Mouse (Mus musculus) heart, adult 2 months (tissue): Measurements from ENCODE around the gene Gbgt1. TPM values are rescaled to one million over a fixed set of nuclear protein-coding genes. Genes with fewer than 3 reads are reported as not detected.
"Not testable (repeated sequence)": the region's sequence is repeated elsewhere in the genome, so short reads cannot be mapped to it uniquely, and the experiment has no call there.

Experiments used
- DNase-seq, 2 experiments: peaks; one replicate each; pipeline ENCODE4 v3.0.0; 2021
- H3K27ac ChIP-seq: fragments of 200-600 bp; 2 replicates; pipeline ENCODE4 v1.8.1; 2022
- H3K27me3 ChIP-seq: fragments of 200-500 bp; 2 replicates; pipeline ENCODE4 v1.6.1; 2012; ENCODE audit warnings: mild to moderate bottlenecking, low read length, inconsistent platforms, mixed read lengths; ENCODE audit not compliant: control insufficient read depth, insufficient read depth
- H3K36me3 ChIP-seq: fragments of 200-500 bp; 2 replicates; pipeline ENCODE4 v1.6.1; 2012; ENCODE audit warnings: low read length, inconsistent platforms; ENCODE audit not compliant: control insufficient read depth, insufficient read depth
- H3K4me1 ChIP-seq: fragments of 200-500 bp; 2 replicates; pipeline ENCODE4 v1.6.1; 2011; ENCODE audit warnings: low read length; ENCODE audit not compliant: control insufficient read depth, insufficient read depth
- H3K4me3 ChIP-seq: fragments of 200-600 bp; 2 replicates; pipeline ENCODE4 v1.8.1; 2022
- H3K79me2 ChIP-seq: fragments of 200-500 bp; replicated peaks from 2 replicates; pipeline ENCODE4 v1.6.1; 2012; ENCODE audit warnings: mild to moderate bottlenecking, inconsistent platforms, low read length, moderate library complexity, mixed read lengths; ENCODE audit not compliant: control insufficient read depth, insufficient read depth
- H3K9ac ChIP-seq: fragments of 200-500 bp; 2 replicates; pipeline ENCODE4 v1.6.1; 2012; ENCODE audit warnings: low read depth, mild to moderate bottlenecking, control low read depth, inconsistent platforms, low read length, mixed read lengths
- CTCF ChIP-seq: fragments of 200-600 bp; IDR thresholded peaks from 2 replicates; pipeline ENCODE4 v1.8.1; 2022; ENCODE audit warnings: antibody characterized with exemption, mild to moderate bottlenecking, moderate library complexity
- EP300 ChIP-seq: fragments of 200-500 bp; IDR thresholded peaks from 2 replicates; pipeline ENCODE4 v1.6.1; 2011; ENCODE audit warnings: low read depth, low read length, control low read depth; ENCODE audit not compliant: insufficient read depth
- POLR2A ChIP-seq: fragments of 200-500 bp; IDR thresholded peaks from 2 replicates; pipeline ENCODE4 v1.6.1; 2011; ENCODE audit warnings: mild to moderate bottlenecking, low read depth, low read length, control low read depth; ENCODE audit not compliant: insufficient read depth
- WGBS: fragments of 180-500 bp; shearing (Covaris S2); methylation state at CpG from one replicate; pipeline ENCODE4 v1.1.7; 2018; 5-methylcytosine and 5-hydroxymethylcytosine counted together
- intact Hi-C: fragments of 180-260 bp; cut with DNase I; formaldehyde crosslinking; loops from one replicate; pipeline ENCODE4 v1.15.1; 2025
- polyA plus RNA-seq: library from polyadenylated mRNA; depleted of rRNA; stranded (reverse); fragments of >200 nt; gene quantifications from 2 replicates; pipeline ENCODE4 v1.2.3, GENCODE M21; 2012
- total RNA-seq, 2 experiments: library from RNA; stranded (reverse); gene quantifications; 2 replicates each; pipeline ENCODE4 v1.2.3; 2021

The Gbgt1 gene
- total and polyA plus RNA-seq, 3 experiments: 1.3 to 2.1 (median 1.8) TPM

GRCm38 (mm10) chr2:28505795-28506194, 9.1 kb downstream of the Gbgt1 start, which contains the start of gene Gm10134:
Gene Gm10134, plus strand, starts transcription at chr2:28506095.
- no peaks in the 10 kb centered on the region; the same call in 1 of the 2 replicates for H3K27me3 ChIP-seq
- intact Hi-C loops: no loop called here
- WGBS: 60% methylated on average over 3 of the region's 3 CpGs
- H3K4me1 ChIP-seq: no peaks in the 10 kb centered on the region
- no peak within 1 kb of the TSS for H3K9ac ChIP-seq
- H3K4me3 ChIP-seq: no peak within 1 kb of the TSS
- no peaks in the 10 kb centered on the region for H3K36me3 ChIP-seq
- no peak within 1 kb of the TSS for H3K27ac ChIP-seq
- TF ChIP-seq POLR2A (no peak), CTCF (no peak)
- no peak for DNase-seq
- H3K79me2 ChIP-seq: no peaks in the 10 kb centered on the region

- no peak overlapping the region for H3K9ac ChIP-seq
- H3K27me3 ChIP-seq: no peaks in the 10 kb centered on the region; the same call in 1 of the 2 replicates
- no peak overlapping the region for H3K4me3 ChIP-seq
- DNase-seq: no peak
- intact Hi-C loops: no loop called here
- 86% methylated on average over 6 of the region's 6 CpGs for WGBS
- H3K36me3 ChIP-seq: no peaks in the 10 kb centered on the region
- TF ChIP-seq POLR2A: no peak
- TF ChIP-seq CTCF: no peak
- TF ChIP-seq EP300: no peak
- H3K4me1 ChIP-seq: no peaks in the 10 kb centered on the region
- no peak overlapping the region for H3K27ac ChIP-seq
- H3K79me2 ChIP-seq: no peaks in the 10 kb centered on the region
Observed at GRCm38 (mm10) chr2:28506291-28506690, 9.6 kb downstream of the Gbgt1 start.

DNA sequence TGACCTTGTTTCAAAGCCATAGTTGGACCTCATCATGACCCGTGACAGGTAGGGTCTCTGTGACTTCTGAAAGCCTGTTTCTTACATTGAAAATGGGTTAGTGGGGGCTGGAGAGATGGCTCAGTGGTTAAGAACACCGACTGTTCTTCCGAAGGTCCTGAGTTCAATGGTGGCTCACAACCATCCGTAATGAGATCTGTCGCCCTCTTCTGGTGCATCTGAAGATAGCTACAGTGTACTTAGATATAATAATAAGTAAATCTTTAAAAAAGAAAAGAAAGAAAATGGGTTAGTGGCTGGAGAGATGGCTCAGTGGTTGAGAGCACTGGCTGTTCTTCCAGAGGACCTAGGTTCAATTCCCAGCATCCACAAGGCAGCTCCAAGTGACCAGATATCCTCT, 14.9 kb downstream of the Gbgt1 start:
- not testable (repeated sequence) for H3K4me1 ChIP-seq, H3K9ac ChIP-seq, H3K79me2 ChIP-seq, H3K36me3 ChIP-seq, H3K27ac ChIP-seq, H3K27me3 ChIP-seq, H3K4me3 ChIP-seq, DNase-seq
- 55% methylated on average over 5 of the region's 5 CpGs for WGBS
- intact Hi-C loops: loop anchor here (5.0 kb wide), 1 partner anchor 131 kb away; the partner anchor contains the start of gene Tsc1
- TF ChIP-seq CTCF: peak; percentile 56

DNA sequence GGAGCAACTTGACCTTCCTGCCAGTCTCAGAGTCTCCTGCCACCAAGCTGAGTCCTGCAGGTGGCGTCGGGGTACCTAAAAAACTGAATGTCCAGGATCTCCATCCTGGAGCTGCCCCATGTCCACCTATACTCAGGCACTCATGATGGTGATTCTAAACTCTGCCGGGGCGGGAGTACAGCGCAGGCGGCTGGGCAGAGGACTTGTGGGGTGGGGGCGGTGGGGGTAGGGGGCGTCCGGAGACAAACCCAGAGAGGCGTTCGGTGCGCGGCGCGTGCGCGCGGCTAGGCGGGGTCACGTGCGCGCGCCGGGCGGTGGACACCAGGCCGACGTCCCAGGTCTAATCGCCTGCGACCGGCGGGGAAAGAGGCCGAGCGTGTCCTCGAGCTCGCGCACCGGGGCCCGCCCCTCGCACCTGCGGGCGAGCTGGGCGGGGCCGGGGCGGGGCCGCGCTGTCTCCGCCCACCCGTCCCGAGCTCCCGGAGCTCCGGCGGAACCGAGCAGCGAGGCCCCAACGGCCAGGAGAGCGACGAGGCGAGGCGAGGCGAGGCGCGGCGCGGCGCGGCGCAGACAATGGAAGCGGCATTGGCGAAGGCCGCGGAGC, 16.2 kb downstream of the Gbgt1 start, which contains the start of gene Ralgds:
Gene Ralgds (plus strand): TSS at position 328 of the 604 bp plus-strand sequence.
- Histone ChIP-seq H3K36me3 (no peaks in the 10 kb centered on the region), H3K27me3 (no peaks in the 10 kb centered on the region), H3K79me2 (no peaks in the 10 kb centered on the region), H3K4me1 (peaks cover 11% of the 10 kb centered on the region), H3K27ac (no peak within 1 kb of the TSS), H3K4me3 (peak within 1 kb of the TSS; percentile 58), H3K9ac (peak within 1 kb of the TSS; percentile 56)
- peak; percentile 61 to 72 for DNase-seq
- TF ChIP-seq CTCF: peak; percentile 31; the same call in 1 of the 2 replicates
- no peak for TF ChIP-seq POLR2A
- WGBS: 1% methylated on average over 63 of the region's 71 CpGs
- intact Hi-C loops: loop anchor here (5.0 kb wide), 1 partner anchor 129 kb away; the partner anchor contains the start of gene Tsc1

GRCm38 (mm10) chr2:28513431-28514370, 17.0 kb downstream of the Gbgt1 start:
- TF ChIP-seq EP300 (no peak), CTCF (no peak), POLR2A (no peak)
- Histone ChIP-seq H3K27ac (no peak overlapping the region), H3K4me3 (peak overlapping the region; percentile 58), H3K36me3 (no peaks in the 10 kb centered on the region), H3K9ac (peak overlapping the region; percentile 56), H3K79me2 (no peaks in the 10 kb centered on the region), H3K27me3 (no peaks in the 10 kb centered on the region), H3K4me1 (peaks cover 11% of the 10 kb centered on the region)
- intact Hi-C loops: loop anchor here (1.0 to 5.0 kb wide), 3 partner anchors 35 to 129 kb away; partner anchors contain the start of gene Tsc1
- 8% methylated on average over 47 of the region's 47 CpGs for WGBS
- DNase-seq: peak; percentile 7 to 47

- Histone ChIP-seq H3K27me3 (no peaks in the 10 kb centered on the region), H3K27ac (no peak overlapping the region), H3K36me3 (no peaks in the 10 kb centered on the region), H3K4me1 (peaks cover 11% of the 10 kb centered on the region), H3K4me3 (no peak overlapping the region), H3K9ac (no peak overlapping the region), H3K79me2 (no peaks in the 10 kb centered on the region)
- intact Hi-C loops: loop anchor here (1.0 to 5.0 kb wide), 3 partner anchors 34 to 128 kb away; partner anchors contain the start of gene Tsc1
- DNase-seq: peak; percentile 75 to 88
- TF ChIP-seq POLR2A: no peak
- TF ChIP-seq CTCF: peak; percentile 90
- peak; percentile 91 for TF ChIP-seq EP300
- 13% methylated on average over 5 of the region's 5 CpGs for WGBS
Observed at GRCm38 (mm10) chr2:28514489-28514888, 17.8 kb downstream of the Gbgt1 start.
